ENCODE assay signal across 8 mouse cellular contexts in the genomic region with DNA sequence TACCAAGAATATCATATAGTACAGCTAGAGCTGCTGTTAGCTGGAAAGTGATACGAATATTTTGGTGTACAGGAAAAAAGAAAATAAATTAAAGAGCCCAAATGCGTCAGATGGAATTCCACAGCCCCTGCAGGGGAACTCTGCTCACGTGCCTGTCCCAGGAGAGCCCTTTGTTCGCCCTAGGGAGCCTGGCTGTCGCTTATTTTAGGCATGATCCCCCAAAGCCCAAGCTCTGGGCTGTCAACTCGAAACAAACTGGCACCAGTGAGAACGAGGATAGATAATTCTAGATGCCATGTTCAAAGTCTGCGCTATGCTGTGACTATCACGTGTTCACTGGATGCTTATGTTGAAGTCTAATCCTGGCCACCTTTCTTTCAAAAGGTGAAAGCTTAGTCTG. TPM values are rescaled to one million over a fixed set of nuclear protein-coding genes. Genes with fewer than 3 reads are reported as not detected.
DNase-seq lines count a peak whose midpoint lies in the region; ATAC-seq and TF ChIP-seq lines count a peak whose summit lies in the region.
"Had no signal": no experiment of that assay in that cellular context is flagged by ENCODE, and none has a peak within 500 bp of the region (broad histone marks: within the 10 kb centered on the region; RNA-seq: fewer than 3 reads in every experiment).

No protein-coding gene starts in this region.

- H3K9ac ChIP-seq in intestine, embryonic 15.5 days: no peak overlapping the region
- no peak overlapping the region for H3K9ac ChIP-seq in stomach, embryonic 14.5 days (replicated peaks; ENCODE audit: low read depth, low read length)

- intact Hi-C loops in left cerebral cortex, adult 2 months (cut with DNase I): no loop called here
- intact Hi-C loops in left cerebral cortex, postnatal 25 days (cut with DNase I): no loop called here

- ATAC-seq in intestine, embryonic 15.5 days: no peak
- no peak for ATAC-seq in stomach, embryonic 14.5 days (ENCODE audit: insufficient number of reproducible peaks, insufficient read depth, low FRiP score, low read depth)

- H3K4me1 ChIP-seq in forebrain, embryonic 10.5 days: peaks cover 69% of the 10 kb centered on the region
- H3K4me1 ChIP-seq in intestine, embryonic 15.5 days (replicated peaks): peaks cover 29% of the 10 kb centered on the region
- H3K4me1 ChIP-seq in stomach, embryonic 14.5 days (ENCODE audit: control insufficient read depth, insufficient read depth, low read length): peaks cover 23% of the 10 kb centered on the region; the same call in 1 of the 2 replicates

- DNase-seq in left cerebral cortex, adult 2 months (ENCODE audit: extremely low spot score in 1 of 2, low spot score in 2 of 2): no peak
- no peak for DNase-seq in left cerebral cortex, postnatal 25 days (ENCODE audit: low spot score in 2 of 2)
- peak; percentile 58 for DNase-seq in forebrain, embryonic 10.5 days (ENCODE audit: extremely low spot score, low spot score)
- no peak for DNase-seq in spleen, postnatal 14 days (ENCODE audit: low spot score in 2 of 2)
- DNase-seq in urinary bladder, adult 2 months (ENCODE audit: low spot score): no peak
- DNase-seq: gastrocnemius, postnatal 36 days had no signal

- no peaks in the 10 kb centered on the region for H3K9me3 ChIP-seq in forebrain, embryonic 10.5 days
- no peaks in the 10 kb centered on the region for H3K9me3 ChIP-seq in intestine, embryonic 15.5 days
- no peaks in the 10 kb centered on the region for H3K9me3 ChIP-seq in stomach, embryonic 14.5 days (ENCODE audit: control insufficient read depth, low read depth, low read length)

- H3K27me3 ChIP-seq in forebrain, embryonic 10.5 days (ENCODE audit: poor library complexity, severe bottlenecking): peaks cover 57% of the 10 kb centered on the region
- peaks cover 58% of the 10 kb centered on the region for H3K27me3 ChIP-seq in intestine, embryonic 15.5 days (replicated peaks)
- peaks cover 35% of the 10 kb centered on the region for H3K27me3 ChIP-seq in stomach, embryonic 14.5 days (ENCODE audit: control insufficient read depth, insufficient read depth, low read length)

- H3K36me3 ChIP-seq in forebrain, embryonic 10.5 days (replicated peaks): no peaks in the 10 kb centered on the region
- H3K36me3 ChIP-seq in intestine, embryonic 15.5 days: no peaks in the 10 kb centered on the region
- H3K36me3 ChIP-seq in stomach, embryonic 14.5 days (ENCODE audit: control insufficient read depth, insufficient read depth, low read length): no peaks in the 10 kb centered on the region

- H3K4me3 ChIP-seq in left cerebral cortex, adult 2 months: peak overlapping the region; percentile 86
- H3K4me3 ChIP-seq in forebrain, embryonic 10.5 days: peak overlapping the region; percentile 72
- peak overlapping the region; percentile 23; the same call in 1 of the 2 replicates for H3K4me3 ChIP-seq in intestine, embryonic 15.5 days (replicated peaks)
- H3K4me3 ChIP-seq in stomach, embryonic 14.5 days (ENCODE audit: low read depth, low read length): no peak overlapping the region

- 4% methylated on average over 9 of the region's 9 CpGs for WGBS in forebrain, embryonic 10.5 days
- WGBS in intestine, embryonic 15.5 days: 12% methylated on average over 9 of the region's 9 CpGs
- WGBS in stomach, embryonic 14.5 days: 12% methylated on average over 9 of the region's 9 CpGs

- TF ChIP-seq CTCF in left cerebral cortex, adult 2 months (IDR thresholded peaks at IDR 0.05): no peak

- H3K4me2 ChIP-seq in intestine, embryonic 15.5 days (replicated peaks): peak overlapping the region; percentile 93; the same call in 1 of the 2 replicates
- peak overlapping the region; percentile 64; the same call in 1 of the 2 replicates for H3K4me2 ChIP-seq in stomach, embryonic 14.5 days (replicated peaks; ENCODE audit: low read depth, low read length)

- H3K27ac ChIP-seq in left cerebral cortex, adult 2 months: peak overlapping the region; percentile 75
- peak overlapping the region; percentile 93 for H3K27ac ChIP-seq in forebrain, embryonic 10.5 days
- H3K27ac ChIP-seq in intestine, embryonic 15.5 days: no peak overlapping the region
- H3K27ac ChIP-seq in stomach, embryonic 14.5 days (ENCODE audit: low read length): no peak overlapping the region

RNA-seq across cellular contexts. Expression of a gene that starts 0.9 kb away (rescaled TPM):
- 100 to 1,000 TPM; 234 to 242 TPM for total RNA-seq in left cerebral cortex, adult 2 months (2021)
- 100 to 1,000 TPM; 214 to 217 TPM for total RNA-seq in left cerebral cortex, postnatal 25 days (2021)
- polyA plus RNA-seq in forebrain, embryonic 10.5 days (2016; fragmentation: Nextera tagmentation; extraction: Ambion mirVana): 2.2 and 3.1 TPM in 2 replicates
- 0.28 and 0.34 TPM in 2 replicates for polyA plus RNA-seq in intestine, embryonic 15.5 days (2015; fragmentation: Nextera tagmentation; extraction: Ambion mirVana)
- polyA plus RNA-seq in stomach, embryonic 14.5 days (2014; fragmentation: Nextera tagmentation; extraction: Ambion mirVana): 0.46 and 0.50 TPM in 2 replicates
- 0.21 and 0.31 TPM in 2 replicates for polyA plus RNA-seq in urinary bladder, adult 2 months (2012; rRNA removed)

Comparison
In these comparisons a context has a peak if more than half of its experiments do, and no peak if none do; other contexts are left out.
1. H3K27ac ChIP-seq: peak in left cerebral cortex, adult 2 months (single experiment) and forebrain, embryonic 10.5 days (single experiment); none in intestine, embryonic 15.5 days (single experiment) and stomach, embryonic 14.5 days (single experiment).